Comparison of ENCODE assay signal across 10 mouse cellular contexts in genomic region chr11:56348408-56348807, GRCm38 (mm10).
"Had no signal": no experiment of that assay in that cellular context is flagged by ENCODE, and none has a peak within 500 bp of the region (broad histone marks: within the 10 kb centered on the region; RNA-seq: fewer than 3 reads in every experiment).

No protein-coding gene starts in this region.

- ATAC-seq: liver, postnatal 0 days; lung, postnatal 0 days; midbrain, embryonic 13.5 days; midbrain, embryonic 15.5 days had no signal

- DNase-seq: liver, postnatal 0 days; lung, adult 2 months; lung, postnatal 14 days; lung, postnatal 36 days; thymus, adult 2 months; thymus, postnatal 25 days; thymus, postnatal 4 days had no signal
